Mouse (Mus musculus): Measurements from ENCODE around the gene Glis3.

DNA sequence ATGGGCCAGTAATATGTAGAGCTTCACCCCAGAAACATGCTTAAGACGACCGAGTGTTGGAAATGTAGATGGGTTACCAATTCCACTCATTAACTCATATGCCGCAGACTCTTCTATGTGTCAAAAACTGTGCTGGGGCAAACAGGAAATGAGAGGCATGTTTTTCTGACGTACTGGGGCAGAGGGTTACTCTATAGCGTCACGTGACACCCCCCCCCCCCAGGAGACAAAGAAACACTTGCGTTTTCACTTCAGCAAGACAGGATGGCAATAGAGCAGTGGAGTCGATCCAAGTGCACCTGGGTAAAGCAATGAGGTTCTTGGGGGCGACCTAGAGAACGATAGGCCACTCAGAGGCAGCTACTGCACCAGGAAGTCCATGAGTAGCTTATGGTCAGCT lies 67.6 kb downstream of the Glis3 start:
- TF ChIP-seq MXI1 (IDR thresholded peaks at IDR 0.05; ENCODE audit: low read depth, low read length): no peak
- TF ChIP-seq EP300 (IDR thresholded peaks at IDR 0.05; ENCODE audit: low read depth in 1 of 2, low read length in 2 of 2): no peak
- no peak for TF ChIP-seq POLR2A (IDR thresholded peaks at IDR 0.05; ENCODE audit: control insufficient read depth in 1 of 2, insufficient read depth in 1 of 2, low read depth in 1 of 2, low read length in 2 of 2, poor library complexity in 1 of 2)
- no peak for TF ChIP-seq USF1 (IDR thresholded peaks at IDR 0.05; ENCODE audit: low read depth, low read length)
- no peak for TF ChIP-seq CTCF (IDR thresholded peaks at IDR 0.05 in 2 of 3, conservative IDR thresholded peaks at IDR 0.05 in 1 of 3; ENCODE audit: control insufficient read depth in 1 of 3, insufficient read depth in 1 of 3, low read depth in 2 of 3, low read length in 3 of 3, poor library complexity in 1 of 3, severe bottlenecking in 1 of 3)
- TF ChIP-seq MAX (IDR thresholded peaks at IDR 0.05; ENCODE audit: low read length): no peak
- no peak for TF ChIP-seq GABPA (IDR thresholded peaks at IDR 0.05; ENCODE audit: low read depth, low read length)
- TF ChIP-seq RCOR1 (IDR thresholded peaks at IDR 0.05; ENCODE audit: low read depth, low read length): no peak

Measured in MEL (cell line).